Mouse (Mus musculus): ENCODE measurements around the gene Xdh.

DNA sequence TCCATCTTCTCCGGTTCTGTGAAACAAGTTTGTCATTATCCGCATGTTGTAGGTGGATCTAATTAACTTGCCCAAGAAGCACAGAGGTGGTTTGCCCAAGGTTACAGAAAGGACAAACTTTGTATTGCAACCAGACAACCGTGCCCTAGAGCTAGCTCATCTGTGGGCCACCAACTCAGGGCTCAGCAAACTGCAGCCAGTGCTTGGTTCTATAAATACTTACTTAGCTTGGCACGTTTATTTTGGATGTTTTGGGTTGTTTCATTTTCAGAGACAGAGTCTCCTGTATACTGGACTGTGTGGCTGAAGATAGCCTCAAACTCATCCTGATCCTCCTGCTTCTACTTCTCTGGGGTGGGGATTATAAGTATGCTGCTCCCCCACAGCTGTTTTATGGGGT lies 35.3 kb downstream of the Xdh start:
- TF ChIP-seq ZC3H11A (IDR thresholded peaks at IDR 0.05; ENCODE audit: borderline replicate concordance, low read depth, low read length): no peak
- TF ChIP-seq CHD2 (IDR thresholded peaks at IDR 0.05; ENCODE audit: low read depth, low read length): no peak

Data from ES-E14 (cell line).